Mouse (Mus musculus): Measurements from ENCODE around the gene Wipf1.
"Not testable (repeated sequence)": the region's sequence is repeated elsewhere in the genome, so short reads cannot be mapped to it uniquely, and the experiment has no call there.

The Wipf1 gene

GRCm38 (mm10) chr2:73506337-73506736 lies 23.2 kb downstream of the Wipf1 start:
- not testable (repeated sequence) for DNase-seq (ENCODE audit: low spot score in 2 of 2)

DNA sequence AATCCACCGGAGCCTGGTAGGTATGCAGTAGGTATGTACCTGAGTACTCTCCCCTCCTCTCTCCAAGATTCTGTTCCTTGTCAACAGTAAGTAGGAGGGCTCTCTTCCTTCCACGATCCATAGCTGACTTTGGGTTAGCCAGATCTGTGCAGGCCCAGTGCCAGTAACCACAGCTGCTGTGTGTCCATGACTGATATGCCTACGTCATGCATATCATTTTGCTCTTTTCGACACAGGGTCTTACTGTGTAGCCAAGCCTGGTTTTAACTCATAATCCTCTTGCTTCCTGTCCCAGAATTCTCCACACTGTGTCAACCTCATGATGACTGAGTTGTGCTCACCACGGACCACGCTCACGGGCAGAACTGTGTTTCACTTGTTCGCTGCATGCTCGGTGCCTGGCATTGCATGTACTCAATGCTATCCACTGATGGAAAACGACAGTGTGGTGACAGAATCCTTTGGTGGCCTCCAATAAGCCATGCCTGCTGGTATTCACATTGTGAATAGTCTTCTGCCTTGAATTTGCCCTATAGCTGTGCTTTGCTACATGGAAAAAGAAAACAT lies 26.6 kb downstream of the Wipf1 start:
- DNase-seq (ENCODE audit: low spot score in 2 of 2): no peak

- no peak for DNase-seq (ENCODE audit: low spot score in 2 of 2)
These were observed 28.7 kb downstream of the Wipf1 start for GRCm38 (mm10) chr2:73500864-73501263.

GRCm38 (mm10) chr2:73498322-73498721 lies 31.2 kb downstream of the Wipf1 start:
- no peak for DNase-seq (ENCODE audit: low spot score in 2 of 2)

GRCm38 (mm10) chr2:73497572-73497971 lies 32.0 kb downstream of the Wipf1 start:
- DNase-seq (ENCODE audit: low spot score in 2 of 2): no peak

GRCm38 (mm10) chr2:73496944-73497343 lies 32.6 kb downstream of the Wipf1 start:
- no peak for DNase-seq (ENCODE audit: low spot score in 2 of 2)

DNA sequence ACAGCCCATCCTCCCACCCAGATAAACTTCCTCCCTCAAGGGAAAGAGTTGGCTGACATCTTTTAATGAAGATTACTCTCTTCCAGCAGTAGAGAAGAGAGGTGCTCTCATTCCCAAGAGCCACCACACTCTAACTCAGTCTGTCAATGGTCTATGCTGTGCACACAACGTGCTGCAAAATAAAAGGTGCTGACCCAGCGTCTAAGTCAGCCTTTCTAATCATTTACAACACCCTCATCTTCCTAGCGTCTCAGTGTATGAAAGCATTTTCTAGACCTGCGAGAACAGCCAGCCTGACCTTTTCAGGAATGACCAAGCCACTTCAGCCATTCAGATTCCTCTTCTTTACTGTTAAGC lies 33.2 kb downstream of the Wipf1 start:
- DNase-seq (ENCODE audit: low spot score in 2 of 2): no peak

DNA sequence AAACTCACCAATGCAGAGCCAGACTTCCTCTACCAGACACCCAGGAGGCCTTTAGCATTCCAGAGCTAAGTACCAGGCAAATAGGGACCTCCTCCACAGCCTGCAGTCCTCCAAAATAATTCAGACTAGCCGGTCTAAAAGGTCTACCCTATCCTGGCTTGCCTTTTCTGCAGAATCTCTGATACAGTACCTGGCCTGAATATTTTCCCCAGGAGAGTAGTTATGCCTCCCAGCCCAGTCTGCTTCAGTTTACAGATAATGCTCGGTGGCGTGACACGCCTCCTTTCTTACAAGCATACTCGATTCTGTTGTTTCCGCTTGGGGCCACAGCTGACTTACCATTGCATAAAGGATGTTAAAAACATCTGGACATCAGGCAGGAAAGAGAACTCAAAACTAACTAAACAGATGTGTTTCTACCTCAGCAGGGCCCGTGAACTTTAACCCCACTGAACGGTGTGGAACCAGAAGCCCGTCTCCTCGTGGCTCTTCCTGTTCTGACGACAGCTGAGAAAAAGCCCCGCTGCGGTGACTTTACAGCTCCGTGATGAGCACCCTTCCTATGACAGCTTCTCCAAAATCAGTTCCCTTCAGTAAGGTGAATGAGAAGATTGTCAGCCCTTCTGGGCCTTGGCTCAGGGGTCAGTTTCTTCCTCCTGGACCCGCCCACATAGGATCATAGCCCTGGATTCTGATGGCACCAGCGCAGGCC lies 33.8 kb downstream of the Wipf1 start:
- DNase-seq (ENCODE audit: low spot score in 2 of 2): peak; percentile 34 to 51

- no peak for DNase-seq (ENCODE audit: low spot score in 2 of 2)
These were observed 36.0 kb downstream of the Wipf1 start for GRCm38 (mm10) chr2:73493517-73493916.

DNA sequence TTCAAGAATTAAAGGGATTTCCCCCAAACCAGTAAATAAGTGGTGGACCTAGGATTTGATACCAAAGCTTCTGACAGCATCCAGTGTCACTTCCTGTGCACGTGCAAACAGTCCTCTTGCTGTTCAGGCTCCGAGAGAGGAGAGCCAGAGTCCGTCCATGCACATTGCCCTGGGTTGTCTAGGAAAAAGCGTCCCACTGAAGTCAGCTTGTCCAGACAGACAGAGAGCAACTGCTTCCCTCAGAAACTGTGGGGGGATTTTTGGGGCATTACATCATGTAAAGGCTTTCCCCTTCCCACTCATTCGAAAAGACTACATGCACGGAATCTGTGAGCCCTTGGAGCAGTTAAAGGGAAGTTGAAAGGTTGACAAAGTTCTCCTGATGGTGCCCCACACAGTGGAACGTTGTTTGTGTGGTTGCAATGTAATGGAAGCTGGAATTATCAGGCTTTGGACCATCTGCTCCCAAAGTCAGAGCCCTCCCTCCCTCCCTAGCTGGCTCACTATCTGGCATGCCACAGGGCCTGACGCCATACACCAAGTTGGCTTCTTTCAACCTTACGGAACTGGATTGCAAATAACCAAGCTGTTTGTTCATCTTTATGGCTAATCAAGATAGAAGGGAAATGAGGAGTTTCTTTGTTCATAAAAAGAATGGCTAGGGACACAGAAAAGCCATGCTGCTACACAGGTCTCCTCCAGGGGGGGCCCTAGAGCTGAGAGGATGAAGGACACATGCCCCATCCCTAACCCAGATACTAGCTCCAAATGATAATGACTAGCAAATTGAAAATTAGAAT lies 37.9 kb downstream of the Wipf1 start:
- peak in 1 of 2 experiments; percentile 81 for DNase-seq (ENCODE audit: low spot score in 2 of 2)

DNA sequence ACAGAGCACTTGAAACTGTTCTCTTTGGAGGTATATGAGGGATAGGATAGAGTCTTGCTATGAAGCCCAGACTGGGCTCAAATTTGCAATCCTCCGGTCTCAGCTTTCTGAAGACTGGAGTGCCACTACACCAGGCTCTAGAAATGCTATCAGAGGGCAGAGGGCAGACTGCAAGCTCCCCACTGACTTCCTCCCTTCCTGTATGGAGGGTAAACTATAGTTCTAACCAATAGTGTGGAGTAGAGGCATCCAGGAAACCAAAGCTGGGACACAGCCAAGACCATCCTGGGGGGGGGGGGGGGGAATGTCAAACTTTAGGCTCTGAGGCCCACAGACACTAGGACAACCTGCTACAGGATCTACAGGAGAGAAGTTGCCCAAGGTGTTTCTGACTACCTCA lies 39.1 kb downstream of the Wipf1 start:
- no peak for DNase-seq (ENCODE audit: low spot score in 2 of 2)

- peak; percentile 58 to 66 for DNase-seq (ENCODE audit: low spot score in 2 of 2)
These were observed 43.4 kb downstream of the Wipf1 start for GRCm38 (mm10) chr2:73486120-73486601.

GRCm38 (mm10) chr2:73485236-73486119 lies 44.1 kb downstream of the Wipf1 start:
- peak; percentile 50 to 53 for DNase-seq (ENCODE audit: low spot score in 2 of 2)

GRCm38 (mm10) chr2:73484561-73485235 lies 44.8 kb downstream of the Wipf1 start:
- no peak for DNase-seq (ENCODE audit: low spot score in 2 of 2)

DNA sequence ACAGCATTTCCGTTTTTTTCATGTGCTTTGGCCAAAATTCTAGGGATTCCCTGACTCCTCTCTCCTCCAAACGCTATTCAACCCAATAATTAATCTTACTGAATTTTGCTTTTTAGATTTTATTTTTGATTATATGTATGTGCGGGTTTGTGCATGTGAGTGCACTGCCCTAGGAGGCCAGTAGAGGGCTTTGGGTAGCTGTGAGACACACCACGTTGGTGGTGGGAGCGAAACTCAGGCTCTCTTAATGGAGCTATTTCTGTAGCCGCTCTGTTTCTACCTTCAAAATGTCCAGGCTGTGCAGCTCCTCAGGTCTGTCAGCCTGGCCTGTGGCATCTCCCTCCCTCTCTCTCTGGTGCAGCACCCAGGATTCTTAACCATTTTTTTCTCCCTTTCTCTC lies 50.7 kb downstream of the Wipf1 start:
- DNase-seq (ENCODE audit: low spot score in 2 of 2): no peak

DNA sequence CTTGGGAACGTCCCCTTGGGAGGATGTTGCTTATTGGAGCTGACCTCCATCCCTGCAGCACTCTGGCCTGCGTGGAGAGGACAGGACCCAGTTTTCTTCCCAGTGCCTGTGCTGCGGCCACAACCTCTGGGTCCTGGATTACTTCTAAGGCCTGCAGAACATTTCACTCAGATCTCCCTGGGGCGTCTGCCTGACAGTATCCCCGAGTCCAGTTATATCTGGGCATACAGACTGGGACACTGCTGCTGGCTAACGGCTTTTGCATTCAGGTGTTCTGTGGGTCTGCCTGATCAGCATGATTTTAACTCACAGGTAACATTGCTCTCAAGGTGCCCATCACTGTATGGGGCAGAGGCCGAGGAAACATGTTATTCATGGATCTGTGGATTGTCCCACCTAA lies 52.0 kb downstream of the Wipf1 start:
- DNase-seq (ENCODE audit: low spot score in 2 of 2): no peak

GRCm38 (mm10) chr2:73475519-73475918 lies 54.0 kb downstream of the Wipf1 start:
- DNase-seq (ENCODE audit: low spot score in 2 of 2): no peak

GRCm38 (mm10) chr2:73472130-73472529 lies 57.4 kb downstream of the Wipf1 start:
- peak in 1 of 2 experiments; percentile 50 for DNase-seq (ENCODE audit: low spot score in 2 of 2)

GRCm38 (mm10) chr2:73470146-73470630 lies 59.3 kb downstream of the Wipf1 start:
- DNase-seq (ENCODE audit: low spot score in 2 of 2): peak; percentile 34 to 41

DNA sequence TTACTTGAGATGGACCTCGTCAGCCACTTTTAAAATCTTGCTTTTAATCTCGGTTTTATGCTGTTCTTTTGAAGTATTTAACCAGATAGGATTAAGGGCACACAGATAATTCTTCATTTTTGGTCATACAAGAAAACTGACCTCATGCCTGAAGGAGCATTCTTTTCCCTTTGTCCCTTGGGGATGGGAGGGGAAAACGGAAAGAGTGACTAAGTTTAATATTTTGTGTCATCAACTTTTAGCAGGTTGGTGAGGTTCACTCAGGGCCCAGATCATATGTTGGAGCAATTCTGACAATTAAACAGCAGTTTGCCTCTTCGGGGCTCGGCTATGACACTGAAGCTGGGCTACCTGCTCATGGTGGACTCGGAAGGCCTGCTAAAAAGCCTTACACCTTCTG lies 60.0 kb downstream of the Wipf1 start:
- DNase-seq (ENCODE audit: low spot score in 2 of 2): no peak

GRCm38 (mm10) chr2:73468993-73469392 lies 60.5 kb downstream of the Wipf1 start:
- no peak for DNase-seq (ENCODE audit: low spot score in 2 of 2)

All from thymus, postnatal 10 days (tissue).